Mouse (Mus musculus) heart, postnatal 0 days (tissue): ENCODE data around the gene Mms22l. TPM values are rescaled to one million over a fixed set of nuclear protein-coding genes. Genes with fewer than 3 reads are reported as not detected.

Experiments
- ATAC-seq: fragments of 200-750 bp; cut with Nextera tagmentation; 2 replicates; pipeline ENCODE4 v1.8.0; 2017; ENCODE audit warnings: low read depth, moderate number of reproducible peaks, moderate library complexity; ENCODE audit not compliant: insufficient read depth
- DNase-seq: peaks from one replicate; pipeline ENCODE4 v3.0.0-alpha.2; 2016; ENCODE audit warnings: low spot score
- H3K27ac ChIP-seq: fragments of 300-500 bp; sonication (generic); 2 replicates; pipeline ENCODE4 v1.5.1; 2014; ENCODE audit warnings: low read depth, mild to moderate bottlenecking
- H3K27me3 ChIP-seq: fragments of 300-500 bp; sonication (generic); 2 replicates; pipeline ENCODE4 v1.6.1; 2014; ENCODE audit warnings: low read length, mixed read lengths; ENCODE audit not compliant: control insufficient read depth, insufficient read depth
- H3K36me3 ChIP-seq: fragments of 300-500 bp; sonication (generic); replicated peaks from 2 replicates; pipeline ENCODE4 v1.6.1; 2014; ENCODE audit warnings: low read length, mixed read lengths; ENCODE audit not compliant: control insufficient read depth, insufficient read depth
- H3K4me1 ChIP-seq: fragments of 300-500 bp; sonication (generic); 2 replicates; pipeline ENCODE4 v1.6.1; 2014; ENCODE audit warnings: antibody characterized with exemption; ENCODE audit not compliant: control insufficient read depth, insufficient read depth
- H3K4me2 ChIP-seq: fragments of 300-500 bp; sonication (generic); 2 replicates; pipeline ENCODE4 v1.6.1; 2014; ENCODE audit warnings: low read depth, mild to moderate bottlenecking, low read length, moderate library complexity
- H3K4me3 ChIP-seq: fragments of 300-500 bp; sonication (generic); 2 replicates; pipeline ENCODE4 v1.5.1; 2014; ENCODE audit warnings: low read depth, low read length
- H3K9ac ChIP-seq: fragments of 300-500 bp; sonication (generic); replicated peaks from 2 replicates; pipeline ENCODE4 v1.6.1; 2014; ENCODE audit warnings: low read depth, low read length, mixed read lengths
- H3K9me3 ChIP-seq: fragments of 300-500 bp; sonication (generic); replicated peaks from 2 replicates; pipeline ENCODE4 v1.6.1; 2016; ENCODE audit warnings: low read length; ENCODE audit not compliant: control insufficient read depth
- CTCF ChIP-seq: IDR thresholded peaks from 2 replicates; pipeline ENCODE4 v1.5.1; 2016; ENCODE audit warnings: antibody characterized with exemption, control low read depth, low read depth
- EP300 ChIP-seq: IDR thresholded peaks from 2 replicates; pipeline ENCODE4 v1.6.1; 2016; ENCODE audit warnings: antibody characterized with exemption, low read depth
- WGBS: fragments of 180-500 bp; shearing (Covaris S2); extraction: QIAGEN DNeasy Blood & Tissue Kit; methylation state at CpG from one replicate; pipeline ENCODE4 v1.1.7; 2014; 5-methylcytosine and 5-hydroxymethylcytosine counted together
- polyA plus RNA-seq: library from polyadenylated mRNA; unstranded; fragments of >200 nt; fragmentation: Nextera tagmentation; extraction: Ambion mirVana; gene quantifications from 2 replicates; pipeline ENCODE4 v1.2.1, GENCODE M21; 2015
- total RNA-seq: library from RNA; depleted of rRNA; stranded (reverse); fragments of >200 nt; gene quantifications from 2 replicates; pipeline ENCODE4 v1.2.3, GENCODE M21; 2014; ENCODE audit warnings: low replicate concordance

Gene Mms22l
- total and polyA plus RNA-seq, 2 experiments from 2014 or later: 5.2 TPM

GRCm38 (mm10) chr4:24620440-24620839, 124.2 kb downstream of the Mms22l start:
- TF ChIP-seq CTCF: no peak
- no peak overlapping the region for H3K27ac ChIP-seq
- no peaks in the 10 kb centered on the region for H3K4me1 ChIP-seq
- WGBS: 69% methylated on average over 5 of the region's 5 CpGs
- ATAC-seq: no peak
- no peak overlapping the region for H3K4me3 ChIP-seq
- DNase-seq: no peak
- H3K9me3 ChIP-seq: no peaks in the 10 kb centered on the region
- no peak overlapping the region for H3K4me2 ChIP-seq
- no peaks in the 10 kb centered on the region for H3K36me3 ChIP-seq
- H3K27me3 ChIP-seq: no peaks in the 10 kb centered on the region
- H3K9ac ChIP-seq: no peak overlapping the region

GRCm38 (mm10) chr4:24621422-24622187, 125.4 kb downstream of the Mms22l start:
- Histone ChIP-seq H3K4me3 (no peak overlapping the region), H3K27me3 (no peaks in the 10 kb centered on the region), H3K9me3 (no peaks in the 10 kb centered on the region), H3K4me2 (no peak overlapping the region), H3K4me1 (no peaks in the 10 kb centered on the region), H3K36me3 (no peaks in the 10 kb centered on the region), H3K27ac (no peak overlapping the region), H3K9ac (no peak overlapping the region)
- ATAC-seq: no peak
- WGBS: 67% methylated on average over 9 of the region's 9 CpGs
- no peak for DNase-seq
- TF ChIP-seq EP300 (no peak), CTCF (no peak)

- 56% methylated on average over 13 of the region's 13 CpGs for whole genome bisulfite sequencing
- Histone ChIP-seq H3K4me3 (no peak overlapping the region), H3K9ac (no peak overlapping the region), H3K27ac (no peak overlapping the region), H3K9me3 (no peaks in the 10 kb centered on the region), H3K27me3 (no peaks in the 10 kb centered on the region), H3K4me2 (no peak overlapping the region), H3K36me3 (no peaks in the 10 kb centered on the region), H3K4me1 (no peaks in the 10 kb centered on the region)
- TF ChIP-seq CTCF (no peak), EP300 (no peak)
- ATAC-seq: no peak
- no peak for DNase-seq
Measured at GRCm38 (mm10) chr4:24625951-24626584, 129.8 kb downstream of the Mms22l start.

- TF ChIP-seq EP300 (no peak), CTCF (no peak)
- Histone ChIP-seq H3K4me3 (no peak overlapping the region), H3K4me1 (no peaks in the 10 kb centered on the region), H3K4me2 (no peak overlapping the region), H3K9me3 (no peaks in the 10 kb centered on the region), H3K27ac (no peak overlapping the region), H3K36me3 (no peaks in the 10 kb centered on the region), H3K27me3 (no peaks in the 10 kb centered on the region), H3K9ac (no peak overlapping the region)
- no peak for ATAC-seq
- WGBS: 57% methylated on average over 4 of the region's 4 CpGs
- no peak for DNase-seq
Measured at GRCm38 (mm10) chr4:24626686-24627085, 130.4 kb downstream of the Mms22l start.

- DNase-seq (no peak), ATAC-seq (no peak)
- Histone ChIP-seq H3K9ac (no peak overlapping the region), H3K4me1 (no peaks in the 10 kb centered on the region), H3K36me3 (no peaks in the 10 kb centered on the region), H3K9me3 (no peaks in the 10 kb centered on the region), H3K4me3 (no peak overlapping the region), H3K27me3 (no peaks in the 10 kb centered on the region), H3K27ac (no peak overlapping the region), H3K4me2 (no peak overlapping the region)
- WGBS: 24% methylated on average over 1 of the region's 1 CpGs
- no peak for TF ChIP-seq EP300
- TF ChIP-seq CTCF: no peak
Measured at GRCm38 (mm10) chr4:24627871-24628270, 131.6 kb downstream of the Mms22l start.

GRCm38 (mm10) chr4:24630430-24630829, 134.2 kb downstream of the Mms22l start:
- H3K9ac ChIP-seq: no peak overlapping the region
- H3K4me3 ChIP-seq: no peak overlapping the region
- H3K27me3 ChIP-seq: no peaks in the 10 kb centered on the region
- WGBS: 69% methylated on average over 2 of the region's 2 CpGs
- H3K36me3 ChIP-seq: no peaks in the 10 kb centered on the region
- TF ChIP-seq CTCF (no peak), EP300 (no peak)
- no peaks in the 10 kb centered on the region for H3K9me3 ChIP-seq
- ATAC-seq (no peak), DNase-seq (no peak)
- H3K27ac ChIP-seq: no peak overlapping the region
- H3K4me2 ChIP-seq: no peak overlapping the region
- no peaks in the 10 kb centered on the region for H3K4me1 ChIP-seq
